In the genomic region with DNA sequence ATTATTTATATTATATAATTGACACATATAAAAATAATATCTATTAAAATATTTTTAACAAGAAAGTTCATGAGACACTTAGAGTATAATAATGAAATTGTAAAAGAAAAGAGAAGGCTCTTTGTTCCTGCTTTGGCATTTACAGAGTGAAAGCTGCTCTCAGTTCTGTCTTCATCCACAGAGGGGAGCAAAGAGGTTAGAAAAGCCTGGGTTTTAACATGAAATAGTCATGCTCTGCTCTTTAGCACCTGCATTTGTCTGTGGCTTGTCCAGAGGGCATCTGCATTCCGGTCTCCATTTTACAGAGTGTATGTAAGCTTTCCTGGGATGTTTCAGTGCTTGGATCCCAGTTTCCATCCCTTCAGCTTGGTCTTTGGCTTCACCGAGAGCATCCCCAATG, we compare ENCODE assay signal across 25 mouse cellular contexts. TPM values are rescaled to one million over a fixed set of nuclear protein-coding genes. Genes with fewer than 3 reads are reported as not detected.
DNase-seq lines count a peak whose midpoint lies in the region; ATAC-seq and TF ChIP-seq lines count a peak whose summit lies in the region.
"Had no signal": no experiment of that assay in that cellular context is flagged by ENCODE, and none has a peak within 500 bp of the region (broad histone marks: within the 10 kb centered on the region; RNA-seq: fewer than 3 reads in every experiment).

No protein-coding gene starts in this region.

- no peaks in the 10 kb centered on the region for H3K36me3 ChIP-seq in midbrain, embryonic 16.5 days (ENCODE audit: control insufficient read depth, insufficient read depth, low read length)
- H3K36me3 ChIP-seq: embryonic facial prominence, embryonic 12.5 days; limb, embryonic 13.5 days; liver, embryonic 15.5 days had no signal

- DNase-seq in cerebellum, postnatal 10 days = peak; percentile 53 to 64
- no peak for DNase-seq in cerebellum, adult 11 months
- no peak for DNase-seq in left cerebral cortex, adult 2 months (ENCODE audit: extremely low spot score in 1 of 2, low spot score in 2 of 2)
- no peak for DNase-seq in left cerebral cortex, adult 9 months (ENCODE audit: low spot score in 2 of 2)
- peak; percentile 44 for DNase-seq in brain, adult 2 months (ENCODE audit: low read depth, low spot score)
- DNase-seq in lung, postnatal 25 days (ENCODE audit: low spot score) = no peak
- no peak for DNase-seq in frontal cortex, postnatal 10 days (ENCODE audit: low spot score in 2 of 2)
- DNase-seq: adrenal gland, postnatal 25 days; B cell, adult 2 months; heart, adult 18-20 months; heart, postnatal 4 days; thymus, adult 18-20 months had no signal

- peak; percentile 38 for TF ChIP-seq CTCF in left cerebral cortex, adult 2 months (IDR thresholded peaks at IDR 0.05)

- H3K4me2 ChIP-seq in midbrain, embryonic 16.5 days (ENCODE audit: low read length) = no peak overlapping the region
- H3K4me2 ChIP-seq: embryonic facial prominence, embryonic 12.5 days; limb, embryonic 13.5 days; liver, embryonic 15.5 days had no signal

- intact Hi-C loops in left cerebral cortex, adult 2 months (cut with DNase I) = no loop called here

- 79% methylated on average over 2 of the region's 2 CpGs for WGBS in midbrain, embryonic 16.5 days

- H3K9me3 ChIP-seq in midbrain, embryonic 16.5 days (replicated peaks; ENCODE audit: control insufficient read depth, low read length, poor library complexity, severe bottlenecking) = no peaks in the 10 kb centered on the region
- H3K9me3 ChIP-seq: embryonic facial prominence, embryonic 12.5 days; limb, embryonic 13.5 days; liver, embryonic 15.5 days had no signal

- no peak overlapping the region for H3K27ac ChIP-seq in left cerebral cortex, adult 2 months
- H3K27ac ChIP-seq in midbrain, embryonic 16.5 days (ENCODE audit: low read length) = 0 out of 2 replicates have a peak overlapping the region, but pooled peaks have one; percentile 60
- H3K27ac ChIP-seq: embryonic facial prominence, embryonic 12.5 days; limb, embryonic 13.5 days; liver, embryonic 15.5 days had no signal

- ATAC-seq in midbrain, embryonic 16.5 days = peak; percentile 65; the same call in 1 of the 2 replicates
- ATAC-seq: activated CD4-positive, CD25-positive, alpha-beta regulatory T cell, adult 4 months; intestine, postnatal 0 days; lung, postnatal 0 days; Patski had no signal

- H3K27me3 ChIP-seq in midbrain, embryonic 16.5 days (ENCODE audit: control insufficient read depth, insufficient read depth, low read depth, low read length) = no peaks in the 10 kb centered on the region
- H3K27me3 ChIP-seq: embryonic facial prominence, embryonic 12.5 days; limb, embryonic 13.5 days; liver, embryonic 15.5 days; Patski had no signal

- H3K4me1 ChIP-seq in midbrain, embryonic 16.5 days (ENCODE audit: control insufficient read depth, insufficient read depth, low read length) = peaks cover 6% of the 10 kb centered on the region

- H3K9ac ChIP-seq in midbrain, embryonic 16.5 days (ENCODE audit: low read depth, low read length) = 0 out of 2 replicates have a peak overlapping the region, but pooled peaks have one; percentile 10
- H3K9ac ChIP-seq: embryonic facial prominence, embryonic 12.5 days; limb, embryonic 13.5 days; liver, embryonic 15.5 days had no signal

- H3K4me3 ChIP-seq in left cerebral cortex, adult 2 months = no peak overlapping the region
- no peak overlapping the region for H3K4me3 ChIP-seq in midbrain, embryonic 16.5 days (ENCODE audit: low read depth, low read length)
- H3K4me3 ChIP-seq: embryonic facial prominence, embryonic 12.5 days; limb, embryonic 13.5 days; liver, embryonic 15.5 days had no signal

RNA-seq across cellular contexts. Expression of a gene that starts 28.3 kb away (rescaled TPM):
- total RNA-seq in left cerebral cortex, adult 2 months (2021) = 10 to 100 TPM in 1 of 2 experiments, 1 to 10 TPM in 1; 9.2 to 10.0 TPM
- polyA plus RNA-seq in midbrain, embryonic 16.5 days (2015; fragmentation: Nextera tagmentation; extraction: Ambion mirVana) = 6.0 and 7.4 TPM in 2 replicates

RNA-seq across cellular contexts. Expression of a gene that starts 57.3 kb away (rescaled TPM):
- under 1 TPM; 0.26 to 0.52 TPM for total RNA-seq in left cerebral cortex, adult 2 months (2021)
- 27.2 and 49.6 TPM in 2 replicates for polyA plus RNA-seq in midbrain, embryonic 16.5 days (2015; fragmentation: Nextera tagmentation; extraction: Ambion mirVana)
- total RNA-seq: adrenal gland, postnatal 25 days; common myeloid progenitor, adult 5-6 weeks; gastrocnemius, adult 8-10 months; heart, adult 18-20 months; heart, postnatal 4 days; megakaryocyte, adult 5-6 weeks had no signal
- polyA plus RNA-seq: activated CD4-positive, CD25-positive, alpha-beta regulatory T cell, adult 4 months; heart, embryonic 14.5 days; intestine, postnatal 0 days; liver, embryonic 15.5 days; lung, postnatal 0 days; Patski; stomach, embryonic 14.5 days had no signal

Comparison
In these comparisons a context has a peak if more than half of its experiments do, and no peak if none do; other contexts are left out.
1. DNase-seq: peak in cerebellum, postnatal 10 days (2 of 2) and brain, adult 2 months (single experiment); none in cerebellum, adult 11 months (single experiment), left cerebral cortex, adult 2 months (0 of 2), left cerebral cortex, adult 9 months (0 of 2), lung, postnatal 25 days (single experiment) and frontal cortex, postnatal 10 days (0 of 2).